Mouse (Mus musculus) 3134 (cell line): ENCODE results near the gene Sfi1.
"Not testable (repeated sequence)": the region's sequence is repeated elsewhere in the genome, so short reads cannot be mapped to it uniquely, and the experiment has no call there.

ENCODE experiments used
- DNase-seq: peaks from one replicate; pipeline ENCODE4 v3.0.0-alpha.2; 2011; ENCODE audit warnings: low spot score; ENCODE audit not compliant: insufficient read length; ENCODE audit errors: extremely low read depth

The Sfi1 gene

DNA sequence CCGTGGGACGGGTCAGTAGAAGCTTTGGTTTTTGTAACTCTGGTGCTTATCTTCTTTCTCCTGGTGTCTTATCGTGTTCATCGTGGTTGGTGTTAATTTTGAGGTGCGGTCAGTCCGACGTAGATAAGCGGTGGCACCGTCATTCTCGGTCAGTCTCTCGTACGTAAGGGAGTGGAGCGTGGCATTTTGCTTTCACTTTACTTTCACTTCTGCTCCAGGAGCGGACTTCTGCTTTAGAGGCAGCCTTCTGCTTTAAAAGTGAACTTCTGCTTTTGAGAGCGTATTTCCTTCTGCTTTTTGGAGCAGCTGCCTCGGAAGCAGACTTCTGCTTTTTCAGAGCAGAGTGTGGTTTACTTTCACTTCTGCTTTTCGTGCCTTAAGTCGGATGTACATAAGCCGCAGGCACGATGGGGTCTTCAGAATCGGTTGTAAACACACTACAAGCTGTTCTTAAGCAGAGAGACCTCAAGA is 88.0 kb downstream of the Sfi1 start:
- no peak for DNase-seq

DNA sequence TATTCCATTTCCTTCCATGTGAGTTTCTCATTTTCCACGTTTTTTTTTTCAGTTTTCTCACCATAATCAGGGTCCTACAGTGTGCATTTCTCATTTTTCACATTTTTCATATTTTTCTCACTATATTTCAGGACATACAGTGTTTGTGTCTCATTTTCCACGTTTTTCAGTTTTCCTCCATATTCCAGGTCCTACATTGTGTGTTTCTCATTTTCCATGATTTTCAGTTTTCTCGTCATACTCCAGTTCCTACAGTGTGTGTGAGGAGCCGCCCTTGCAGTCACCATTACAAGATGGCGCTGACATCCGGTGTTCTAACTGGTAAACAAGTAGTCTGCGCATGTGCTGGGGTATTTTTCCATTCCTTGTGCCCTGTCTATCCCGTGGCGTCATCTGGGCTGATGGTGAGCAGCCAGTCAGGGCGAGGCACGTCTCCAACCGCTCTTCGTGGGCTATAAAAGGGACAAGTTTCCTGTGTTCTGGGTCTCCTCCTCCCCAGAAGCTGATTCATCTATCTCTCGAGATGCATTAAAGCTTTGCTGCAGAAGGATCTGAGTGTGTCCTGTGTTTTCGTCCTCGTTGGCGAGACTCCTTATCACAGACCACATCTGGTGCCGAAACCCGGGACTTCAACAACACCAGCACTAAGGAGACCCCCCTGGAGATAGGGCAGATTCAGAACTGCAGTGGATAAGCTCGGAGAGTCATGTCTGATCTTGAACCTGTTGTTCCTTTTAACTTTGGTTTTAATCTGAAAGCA is 88.6 kb downstream of the Sfi1 start:
- DNase-seq: not testable (repeated sequence)

DNA sequence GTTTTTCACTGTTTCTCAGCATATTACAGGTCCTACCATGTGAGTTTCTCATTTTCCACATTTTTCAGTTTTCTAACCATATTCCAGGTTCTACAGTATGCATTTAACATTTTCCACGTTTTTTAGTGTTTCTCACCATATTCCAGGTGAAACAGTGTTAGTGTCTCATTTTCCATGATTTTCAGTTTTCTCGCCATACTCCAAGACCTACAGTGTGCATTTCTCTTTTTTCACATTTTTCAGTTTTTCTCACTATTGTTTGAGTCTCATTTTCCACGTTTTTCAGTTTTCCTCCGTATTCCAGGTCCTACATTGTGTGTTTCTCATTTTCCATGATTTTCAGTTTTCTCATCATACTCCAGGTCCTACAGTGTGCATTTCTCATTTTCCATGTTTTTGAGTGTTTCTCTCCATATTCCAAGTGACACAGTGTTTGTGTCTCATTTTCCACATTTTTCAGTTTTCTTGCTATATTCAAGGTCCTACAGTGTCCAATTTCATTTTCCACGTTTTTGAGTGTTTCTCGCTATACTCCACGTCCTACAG is 89.6 kb downstream of the Sfi1 start:
- DNase-seq: no peak

DNA sequence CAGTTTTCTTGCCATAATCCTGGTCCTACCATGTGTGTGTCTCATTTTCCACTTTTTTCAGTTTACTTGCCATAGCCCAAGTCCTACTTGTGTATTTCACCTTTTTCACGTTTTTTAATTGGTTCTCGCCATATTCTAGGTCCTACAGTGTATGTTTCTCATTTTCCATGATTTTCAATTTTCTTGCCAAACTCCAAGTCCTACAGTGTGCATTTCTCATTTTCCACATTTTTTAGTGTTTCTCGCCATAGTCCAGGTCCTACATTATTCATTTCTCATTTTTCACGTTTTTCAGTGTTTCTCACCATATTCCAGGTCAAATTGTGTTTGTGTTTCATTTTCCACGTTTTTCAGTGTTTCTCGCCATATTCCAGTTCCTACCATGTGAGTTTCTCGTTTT is 90.6 kb downstream of the Sfi1 start:
- DNase-seq: not testable (repeated sequence)

DNA sequence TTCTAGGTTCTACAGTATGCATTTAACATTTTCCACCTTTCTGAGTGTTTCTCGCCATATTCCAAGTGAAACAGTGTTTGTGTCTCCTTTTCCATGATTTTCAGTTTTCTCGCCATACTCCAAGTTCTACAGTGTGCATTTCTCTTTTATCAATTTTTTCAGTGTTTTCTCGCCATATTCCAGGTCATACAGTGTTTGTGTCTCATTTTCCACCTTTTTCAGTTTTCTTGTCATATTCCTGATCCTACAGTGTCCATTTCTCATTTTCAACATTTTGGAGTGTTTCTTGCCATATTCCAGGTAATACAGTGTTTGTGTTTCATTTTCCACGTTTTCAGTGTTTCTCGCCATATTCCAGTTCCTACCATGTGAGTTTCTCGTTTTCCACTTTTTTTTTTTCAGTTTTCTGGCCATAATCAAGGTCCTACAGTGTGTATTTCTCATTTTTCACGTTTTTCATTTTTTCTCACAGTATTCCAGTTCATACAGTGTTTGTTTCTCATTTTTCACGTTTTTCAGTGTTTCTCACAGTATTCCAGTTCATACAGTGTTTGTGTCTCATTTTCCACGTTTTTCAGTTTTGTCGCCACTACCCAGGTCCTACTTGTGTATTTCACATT is 91.3 kb downstream of the Sfi1 start:
- peak; percentile 49 for DNase-seq

- DNase-seq: no peak
These were observed 92.0 kb downstream of the Sfi1 start for GRCm38 (mm10) chr11:3101072-3101874.

DNA sequence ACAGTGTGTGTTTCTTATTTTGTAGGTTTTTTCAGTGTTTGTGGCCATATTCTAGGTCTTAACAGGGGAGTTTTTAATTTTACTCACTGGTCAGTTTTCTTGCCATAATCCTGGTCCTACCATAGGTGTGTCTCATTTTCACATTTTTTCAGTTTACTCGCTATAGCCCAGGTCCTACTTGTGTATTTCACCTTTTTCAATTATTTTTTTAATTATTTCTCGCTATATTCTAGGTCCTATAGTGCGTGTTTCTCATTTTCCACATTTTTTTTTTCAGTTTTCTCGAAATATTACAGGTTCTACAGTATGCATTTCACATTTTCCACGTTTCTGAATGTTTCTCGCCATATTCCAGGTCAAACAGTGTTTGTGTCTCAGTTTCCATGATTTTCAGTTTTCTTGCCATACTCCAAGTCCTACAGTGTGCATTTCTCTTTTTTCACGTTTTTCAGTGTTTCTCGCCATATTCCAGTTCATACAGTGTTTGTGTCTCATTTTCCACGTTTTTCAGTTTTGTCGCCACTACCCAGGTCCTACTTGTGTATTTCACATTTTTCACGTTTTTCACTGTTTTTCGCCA is 93.1 kb downstream of the Sfi1 start:
- peak; percentile 68 for DNase-seq
